Mouse (Mus musculus) gastrocnemius, postnatal 36 days (tissue): ENCODE results near the gene Slc39a7. TPM values are rescaled to one million over a fixed set of nuclear protein-coding genes. Genes with fewer than 3 reads are reported as not detected.
"Not testable (repeated sequence)": the region's sequence is repeated elsewhere in the genome, so short reads cannot be mapped to it uniquely, and the experiment has no call there.

Experiments used
- DNase-seq, 2 experiments: peaks; one replicate each; pipeline ENCODE4 v3.0.0; 2022
- intact Hi-C: fragments of 180-260 bp; cut with DNase I; formaldehyde crosslinking; loops from one replicate; pipeline ENCODE4 v1.15.1; 2025
- total RNA-seq, 2 experiments: library from RNA; stranded (reverse); gene quantifications; 2 replicates each; pipeline ENCODE4 v1.2.3; 2021

Slc39a7 gene
- total RNA-seq, 2 experiments from 2014 or later, result 40.8 to 45.2 TPM

- intact Hi-C loops, result no loop called here
- no peak for DNase-seq
These were observed 18.0 kb downstream of the Slc39a7 start for GRCm38 (mm10) chr17:34013436-34013835.

GRCm38 (mm10) chr17:34010156-34010555, 21.3 kb downstream of the Slc39a7 start:
- intact Hi-C loops, result no loop called here
- DNase-seq, result no peak

GRCm38 (mm10) chr17:34006570-34006969, 24.9 kb downstream of the Slc39a7 start:
- intact Hi-C loops, result no loop called here
- no peak for DNase-seq

GRCm38 (mm10) chr17:34003426-34003825, 28.1 kb downstream of the Slc39a7 start:
- intact Hi-C loops, result no loop called here
- no peak for DNase-seq

GRCm38 (mm10) chr17:34000796-34001195, 30.7 kb downstream of the Slc39a7 start:
- intact Hi-C loops, DNase-seq: not testable (repeated sequence)

- peak; percentile 86 to 87 for DNase-seq
- intact Hi-C loops, result no loop called here
These were observed 31.3 kb downstream of the Slc39a7 start, which contains the start of gene H2-K1 for GRCm38 (mm10) chr17:34000150-34000537. H2-K1 (minus strand) TSS chr17:34000347.

- no peak for DNase-seq
- intact Hi-C loops, result no loop called here
These were observed 31.9 kb downstream of the Slc39a7 start for GRCm38 (mm10) chr17:33999341-34000149.

GRCm38 (mm10) chr17:33998697-33999096, 32.8 kb downstream of the Slc39a7 start:
- DNase-seq, intact Hi-C loops: not testable (repeated sequence)

GRCm38 (mm10) chr17:33997025-33997424, 34.5 kb downstream of the Slc39a7 start:
- DNase-seq, intact Hi-C loops: not testable (repeated sequence)

GRCm38 (mm10) chr17:33995651-33996050, 35.8 kb downstream of the Slc39a7 start:
- no peak for DNase-seq
- intact Hi-C loops, result no loop called here

- DNase-seq, result no peak
- intact Hi-C loops, result no loop called here
These were observed 36.5 kb downstream of the Slc39a7 start for GRCm38 (mm10) chr17:33994959-33995358.

GRCm38 (mm10) chr17:33991788-33992664, 39.5 kb downstream of the Slc39a7 start:
- DNase-seq, result no peak
- intact Hi-C loops, result no loop called here

- DNase-seq, result peak; percentile 45 to 65
- intact Hi-C loops, result loop anchor here (1.0 kb wide), 1 partner anchor 14 kb away; no protein-coding TSS in a partner anchor
These were observed 49.3 kb downstream of the Slc39a7 start for GRCm38 (mm10) chr17:33982136-33982535.

GRCm38 (mm10) chr17:33981192-33981909, 50.1 kb downstream of the Slc39a7 start:
- DNase-seq, result peak; percentile 83 to 86
- intact Hi-C loops, result not testable (repeated sequence)

- no peak for DNase-seq
- intact Hi-C loops, result no loop called here
These were observed 51.1 kb downstream of the Slc39a7 start for GRCm38 (mm10) chr17:33980181-33981035.

- DNase-seq, result no peak
- intact Hi-C loops, result no loop called here
These were observed 51.9 kb downstream of the Slc39a7 start for GRCm38 (mm10) chr17:33979512-33980050.

- DNase-seq, result peak; percentile 69 to 75
- intact Hi-C loops, result no loop called here
These were observed 52.9 kb downstream of the Slc39a7 start for GRCm38 (mm10) chr17:33978631-33979031.
